Mouse (Mus musculus) liver, adult 2 months (tissue): ENCODE results near the gene Cdv3. TPM values are rescaled to one million over a fixed set of nuclear protein-coding genes. Genes with fewer than 3 reads are reported as not detected.

ENCODE experiments used
- DNase-seq: peaks from one replicate; pipeline ENCODE4 v3.0.0-alpha.2; 2011; ENCODE audit warnings: low read depth, low spot score; ENCODE audit errors: extremely low read depth
- H3K27ac ChIP-seq: fragments of 200-500 bp; replicated peaks from 2 replicates; pipeline ENCODE4 v1.5.1; 2012; ENCODE audit warnings: low read depth, mild to moderate bottlenecking, control low read depth, inconsistent platforms, low read length; ENCODE audit not compliant: insufficient read depth
- H3K27me3 ChIP-seq: fragments of 200-500 bp; 2 replicates; pipeline ENCODE4 v1.6.1; 2012; ENCODE audit warnings: mild to moderate bottlenecking, moderate library complexity, low read length, inconsistent platforms; ENCODE audit not compliant: control insufficient read depth, insufficient read depth
- H3K36me3 ChIP-seq: fragments of 200-500 bp; 2 replicates; pipeline ENCODE4 v1.6.1; 2012; ENCODE audit warnings: low read length, inconsistent platforms; ENCODE audit not compliant: control insufficient read depth, insufficient read depth
- H3K4me1 ChIP-seq: fragments of 200-500 bp; 2 replicates; pipeline ENCODE4 v1.6.1; 2011; ENCODE audit warnings: low read length; ENCODE audit not compliant: control insufficient read depth, insufficient read depth
- H3K4me3 ChIP-seq: fragments of 200-500 bp; 2 replicates; pipeline ENCODE4 v1.5.1; 2011; ENCODE audit warnings: low read depth, mild to moderate bottlenecking, control low read depth, low read length, moderate library complexity; ENCODE audit not compliant: insufficient read depth
- H3K79me2 ChIP-seq: fragments of 200-500 bp; 2 replicates; pipeline ENCODE4 v1.6.1; 2012; ENCODE audit warnings: inconsistent platforms, mild to moderate bottlenecking, low read length, moderate library complexity; ENCODE audit not compliant: control insufficient read depth, insufficient read depth
- H3K9ac ChIP-seq: fragments of 200-500 bp; 2 replicates; pipeline ENCODE4 v1.6.1; 2012; ENCODE audit warnings: low read depth, mild to moderate bottlenecking, control low read depth, inconsistent platforms, low read length
- CTCF ChIP-seq: fragments of 200-500 bp; IDR thresholded peaks from 2 replicates; pipeline ENCODE4 v1.5.1; 2011; ENCODE audit warnings: low read depth, low read length, control low read depth
- POLR2A ChIP-seq: fragments of 200-500 bp; IDR thresholded peaks from 2 replicates; pipeline ENCODE4 v1.6.1; 2011; ENCODE audit warnings: low read length, control low read depth; ENCODE audit not compliant: insufficient read depth; ENCODE audit errors: extremely low read depth
- WGBS: fragments of 180-500 bp; shearing (Covaris S2); methylation state at CpG from one replicate; pipeline ENCODE4 v1.1.7; 2018; 5-methylcytosine and 5-hydroxymethylcytosine counted together
- polyA plus RNA-seq: library from polyadenylated mRNA; depleted of rRNA; stranded (reverse); fragments of >200 nt; gene quantifications from 2 replicates; pipeline ENCODE4 v1.2.3, GENCODE M21; 2012
- total RNA-seq: library from RNA; depleted of rRNA; stranded (reverse); fragments of >200 nt; gene quantifications from 2 replicates; pipeline ENCODE4 v1.2.3, GENCODE M21; 2014

The Cdv3 gene
- total and polyA plus RNA-seq, 2 experiments, result 29.2 to 77.1 TPM

- no peaks in the 10 kb centered on the region for H3K36me3 ChIP-seq
- no peak overlapping the region for H3K4me3 ChIP-seq
- H3K27ac ChIP-seq, result no peak overlapping the region
- no peaks in the 10 kb centered on the region for H3K27me3 ChIP-seq
- no peak overlapping the region for H3K9ac ChIP-seq
- DNase-seq, result no peak
- no peaks in the 10 kb centered on the region for H3K4me1 ChIP-seq
- TF ChIP-seq CTCF (no peak), POLR2A (no peak)
- H3K79me2 ChIP-seq, result no peaks in the 10 kb centered on the region
- WGBS, result 82% methylated on average over 10 of the region's 10 CpGs
These were observed 13.0 kb upstream of the Cdv3 start for GRCm38 (mm10) chr9:103378686-103379085.

- no peaks in the 10 kb centered on the region for H3K79me2 ChIP-seq
- no peaks in the 10 kb centered on the region for H3K4me1 ChIP-seq
- no peak overlapping the region for H3K4me3 ChIP-seq
- DNase-seq, result no peak
- no peaks in the 10 kb centered on the region for H3K27me3 ChIP-seq
- no peak overlapping the region for H3K9ac ChIP-seq
- no peak overlapping the region for H3K27ac ChIP-seq
- no peaks in the 10 kb centered on the region for H3K36me3 ChIP-seq
- no peak for TF ChIP-seq POLR2A
- no peak for TF ChIP-seq CTCF
- 77% methylated on average over 7 of the region's 7 CpGs for WGBS
These were observed 11.0 kb upstream of the Cdv3 start for GRCm38 (mm10) chr9:103376346-103377320.

DNA sequence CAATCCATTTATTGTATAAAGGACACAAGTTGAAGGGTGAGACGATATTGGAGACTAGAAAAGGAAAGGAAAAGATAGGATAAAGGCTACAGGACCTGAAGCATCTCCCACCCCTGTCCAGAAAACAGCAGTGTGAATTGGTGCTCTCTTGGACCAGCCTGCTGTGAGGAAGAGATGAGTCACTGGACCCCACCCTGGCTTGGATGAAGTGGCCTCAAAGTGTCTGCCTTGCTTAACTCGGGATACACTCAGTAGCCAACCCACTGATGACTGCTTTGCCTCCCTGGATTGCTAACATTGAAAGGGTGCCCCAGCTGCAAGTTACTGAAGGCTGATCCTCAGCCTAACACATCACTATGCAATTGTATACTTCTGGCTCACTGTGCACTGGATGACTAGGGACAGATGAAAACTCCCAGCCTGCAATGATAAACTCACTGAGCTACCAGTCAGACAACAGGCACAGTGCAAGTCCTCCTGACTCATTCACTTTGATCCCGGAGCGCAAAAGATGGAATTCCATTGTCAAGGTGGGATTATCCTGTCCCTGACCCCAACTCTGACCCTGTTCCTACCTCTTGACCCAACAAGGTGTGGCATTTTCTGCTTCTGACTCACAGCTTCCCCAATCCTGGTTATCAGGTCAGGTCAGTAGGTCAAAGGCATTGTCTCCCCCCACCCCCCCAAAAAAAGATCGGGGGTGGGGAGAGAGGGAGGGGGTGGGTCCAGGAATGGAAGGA, 6.8 kb upstream of the Cdv3 start:
- Histone ChIP-seq H3K9ac (no peak overlapping the region), H3K36me3 (no peaks in the 10 kb centered on the region), H3K27ac (no peak overlapping the region), H3K79me2 (no peaks in the 10 kb centered on the region), H3K4me1 (no peaks in the 10 kb centered on the region), H3K27me3 (no peaks in the 10 kb centered on the region), H3K4me3 (no peak overlapping the region)
- 65% methylated on average over 5 of the region's 5 CpGs for WGBS
- TF ChIP-seq POLR2A (no peak), CTCF (no peak)
- no peak for DNase-seq

GRCm38 (mm10) chr9:103369951-103370350, 4.3 kb upstream of the Cdv3 start:
- Histone ChIP-seq H3K36me3 (no peaks in the 10 kb centered on the region), H3K27me3 (no peaks in the 10 kb centered on the region), H3K27ac (no peak overlapping the region), H3K9ac (no peak overlapping the region), H3K4me1 (peaks cover 4% of the 10 kb centered on the region; the same call in 1 of the 2 replicates), H3K4me3 (no peak overlapping the region), H3K79me2 (no peaks in the 10 kb centered on the region)
- WGBS, result 89% methylated on average over 4 of the region's 4 CpGs
- DNase-seq, result no peak
- TF ChIP-seq CTCF, result no peak
- no peak for TF ChIP-seq POLR2A

DNA sequence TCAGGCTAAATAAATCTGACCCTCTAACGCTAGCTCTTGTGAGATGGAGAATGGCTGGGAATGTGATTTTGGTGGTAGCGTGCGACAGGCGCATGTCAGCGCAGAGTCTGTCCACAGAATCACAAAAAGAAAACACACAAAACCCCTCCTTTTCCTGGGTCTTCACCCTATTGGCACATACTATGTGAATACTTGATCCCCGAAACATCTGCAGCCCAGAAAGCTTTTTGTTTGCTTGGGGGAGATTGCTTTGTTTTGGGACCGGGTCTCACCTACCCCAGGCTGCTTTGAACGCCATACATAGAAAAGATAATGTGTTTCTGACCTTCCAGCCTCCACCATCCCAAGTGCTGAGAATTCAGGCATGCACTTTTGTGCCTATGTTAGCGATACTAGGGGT, 716 bp upstream of the Cdv3 start:
- TF ChIP-seq POLR2A, result no peak
- TF ChIP-seq CTCF, result no peak
- Histone ChIP-seq H3K27ac (peak overlapping the region; percentile 52), H3K4me3 (no peak overlapping the region), H3K79me2 (peaks cover 10% of the 10 kb centered on the region; the same call in 1 of the 2 replicates), H3K9ac (peak overlapping the region; percentile 32; the same call in 1 of the 2 replicates), H3K36me3 (peaks cover 8% of the 10 kb centered on the region), H3K4me1 (peaks cover 9% of the 10 kb centered on the region), H3K27me3 (no peaks in the 10 kb centered on the region)
- DNase-seq, result no peak
- 47% methylated on average over 9 of the region's 9 CpGs for WGBS
